Mouse (Mus musculus) lung, postnatal 10 days (tissue): ENCODE results near the gene Mnd1.

Experiments used
- DNase-seq: peaks from one replicate; pipeline ENCODE4 v3.0.0; 2021

Mnd1 gene

GRCm38 (mm10) chr3:84090982-84091381, 64.6 kb downstream of the Mnd1 start:
- DNase-seq: peak; percentile 52

- DNase-seq: no peak
These were observed 68.7 kb downstream of the Mnd1 start for GRCm38 (mm10) chr3:84086921-84087320.

GRCm38 (mm10) chr3:84086337-84086736, 69.2 kb downstream of the Mnd1 start:
- no peak for DNase-seq

GRCm38 (mm10) chr3:84085429-84085828, 70.2 kb downstream of the Mnd1 start:
- DNase-seq: no peak

- no peak for DNase-seq
These were observed 74.3 kb downstream of the Mnd1 start for GRCm38 (mm10) chr3:84081208-84081722.

GRCm38 (mm10) chr3:84080074-84080473, 75.5 kb downstream of the Mnd1 start:
- no peak for DNase-seq

- no peak for DNase-seq
These were observed 78.1 kb downstream of the Mnd1 start for GRCm38 (mm10) chr3:84077505-84077904.

- DNase-seq: no peak
These were observed 78.8 kb downstream of the Mnd1 start for GRCm38 (mm10) chr3:84076543-84077332.

GRCm38 (mm10) chr3:84075516-84075915, 80.1 kb downstream of the Mnd1 start:
- DNase-seq: peak; percentile 24

- no peak for DNase-seq
These were observed 80.8 kb downstream of the Mnd1 start for GRCm38 (mm10) chr3:84074777-84075176.

- no peak for DNase-seq
These were observed 83.9 kb downstream of the Mnd1 start for GRCm38 (mm10) chr3:84071641-84072040.

GRCm38 (mm10) chr3:84070811-84071210, 84.8 kb downstream of the Mnd1 start:
- no peak for DNase-seq

- no peak for DNase-seq
These were observed 86.5 kb downstream of the Mnd1 start for GRCm38 (mm10) chr3:84068831-84069709.

GRCm38 (mm10) chr3:84065825-84066224, 89.8 kb downstream of the Mnd1 start:
- DNase-seq: no peak

GRCm38 (mm10) chr3:84063369-84063914, 92.1 kb downstream of the Mnd1 start:
- DNase-seq: no peak

- no peak for DNase-seq
These were observed 93.8 kb downstream of the Mnd1 start for GRCm38 (mm10) chr3:84061523-84062453.

- no peak for DNase-seq
These were observed 94.6 kb downstream of the Mnd1 start for GRCm38 (mm10) chr3:84060946-84061345.

- no peak for DNase-seq
These were observed 95.5 kb downstream of the Mnd1 start for GRCm38 (mm10) chr3:84060128-84060527.

- DNase-seq: no peak
These were observed 95.9 kb downstream of the Mnd1 start for GRCm38 (mm10) chr3:84059676-84060075.

- no peak for DNase-seq
These were observed 96.3 kb downstream of the Mnd1 start for GRCm38 (mm10) chr3:84059261-84059660.

GRCm38 (mm10) chr3:84048729-84049175, 106.8 kb downstream of the Mnd1 start:
- peak; percentile 79 for DNase-seq

- DNase-seq: no peak
These were observed 109.4 kb downstream of the Mnd1 start for GRCm38 (mm10) chr3:84046206-84046605.
